Mouse (Mus musculus) urinary bladder, adult 2 months (tissue): ENCODE results near the gene Trim44. TPM values are rescaled to one million over a fixed set of nuclear protein-coding genes. Genes with fewer than 3 reads are reported as not detected.

Experiments
- DNase-seq: peaks from one replicate; pipeline ENCODE4 v3.0.0; 2022; ENCODE audit warnings: low spot score
- polyA plus RNA-seq: library from polyadenylated mRNA; depleted of rRNA; stranded (reverse); fragments of >200 nt; gene quantifications from 2 replicates; pipeline ENCODE4 v1.2.3, GENCODE M21; 2012; rRNA removed

Gene Trim44
- polyA plus RNA-seq = 47.0 and 50.1 TPM in 2 replicates

- no peak for DNase-seq
Observed at GRCm38 (mm10) chr2:102407363-102408184, at the start of gene Trim44. Trim44 (minus strand) TSS chr2:102407828.

- no peak for DNase-seq
Observed at GRCm38 (mm10) chr2:102455126-102455525, 47.5 kb upstream of the Trim44 start.

GRCm38 (mm10) chr2:102453447-102453846 is 45.8 kb upstream of the Trim44 start:
- DNase-seq = no peak

- peak; percentile 41 for DNase-seq
Observed at GRCm38 (mm10) chr2:102451671-102452549, 44.3 kb upstream of the Trim44 start, which contains the start of gene Fjx1. Fjx1 (minus strand) TSS chr2:102452499.

- DNase-seq = peak; percentile 53
Observed at GRCm38 (mm10) chr2:102450761-102451670, 43.4 kb upstream of the Trim44 start.

GRCm38 (mm10) chr2:102450248-102450760 is 42.7 kb upstream of the Trim44 start:
- DNase-seq = no peak

GRCm38 (mm10) chr2:102449630-102450247 is 42.1 kb upstream of the Trim44 start:
- no peak for DNase-seq

GRCm38 (mm10) chr2:102449056-102449455 is 41.4 kb upstream of the Trim44 start:
- DNase-seq = no peak

- DNase-seq = no peak
Observed at GRCm38 (mm10) chr2:102447831-102448230, 40.2 kb upstream of the Trim44 start.

GRCm38 (mm10) chr2:102446851-102447250 is 39.2 kb upstream of the Trim44 start:
- DNase-seq = no peak

- DNase-seq = no peak
Observed at GRCm38 (mm10) chr2:102437357-102438030, 29.9 kb upstream of the Trim44 start.

- DNase-seq = no peak
Observed at GRCm38 (mm10) chr2:102433879-102434278, 26.3 kb upstream of the Trim44 start.

GRCm38 (mm10) chr2:102431084-102431483 is 23.5 kb upstream of the Trim44 start:
- no peak for DNase-seq

- no peak for DNase-seq
Observed at GRCm38 (mm10) chr2:102427974-102428373, 20.3 kb upstream of the Trim44 start.

- DNase-seq = no peak
Observed at GRCm38 (mm10) chr2:102426434-102426833, 18.8 kb upstream of the Trim44 start.

- no peak for DNase-seq
Observed at GRCm38 (mm10) chr2:102416149-102416743, 8.6 kb upstream of the Trim44 start.

GRCm38 (mm10) chr2:102412738-102413137 is 5.1 kb upstream of the Trim44 start:
- DNase-seq = no peak

GRCm38 (mm10) chr2:102410615-102411014 is 3.0 kb upstream of the Trim44 start:
- no peak for DNase-seq

- no peak for DNase-seq
Observed at GRCm38 (mm10) chr2:102409741-102410140, 2.1 kb upstream of the Trim44 start.
